Mouse (Mus musculus) gastrocnemius, adult 8-10 months (tissue): ENCODE measurements around the gene Dgka. TPM values are rescaled to one million over a fixed set of nuclear protein-coding genes. Genes with fewer than 3 reads are reported as not detected.
"Not testable (repeated sequence)": the region's sequence is repeated elsewhere in the genome, so short reads cannot be mapped to it uniquely, and the experiment has no call there.

Experiments
- DNase-seq, 2 experiments: peaks; one replicate each; pipeline ENCODE4 v3.0.0; 2022; ENCODE audit warnings: low spot score in 2 of 2
- total RNA-seq, 4 experiments: library from RNA; stranded (reverse); gene quantifications; 2 replicates each; pipeline ENCODE4 v1.2.4; 2022

Dgka gene
- total RNA-seq, 4 experiments from 2014 or later = 7.5 to 10.0 (median 8.0) TPM

GRCm38 (mm10) chr10:128737435-128737834 lies 7.2 kb downstream of the Dgka start:
- no peak for DNase-seq

- no peak for DNase-seq
These were observed 12.7 kb downstream of the Dgka start for GRCm38 (mm10) chr10:128731992-128732391.

- DNase-seq = peak; percentile 37 to 60
These were observed 13.6 kb downstream of the Dgka start for GRCm38 (mm10) chr10:128731002-128731433.

GRCm38 (mm10) chr10:128728059-128728458 lies 16.6 kb downstream of the Dgka start:
- no peak for DNase-seq

GRCm38 (mm10) chr10:128725466-128725865 lies 19.2 kb downstream of the Dgka start:
- DNase-seq = not testable (repeated sequence)

GRCm38 (mm10) chr10:128715559-128716537 lies 28.8 kb downstream of the Dgka start:
- no peak for DNase-seq

- DNase-seq = not testable (repeated sequence)
These were observed 33.3 kb downstream of the Dgka start for GRCm38 (mm10) chr10:128711318-128711717.

GRCm38 (mm10) chr10:128705317-128705693 lies 39.4 kb downstream of the Dgka start:
- no peak for DNase-seq

- DNase-seq = peak; percentile 86 to 91
These were observed 40.0 kb downstream of the Dgka start, which contains the start of gene Cdk2 for GRCm38 (mm10) chr10:128704491-128705316. Gene Cdk2 (minus strand): TSS chr10:128705031.

- DNase-seq = no peak
These were observed 40.8 kb downstream of the Dgka start, which contains the start of gene Pmel for GRCm38 (mm10) chr10:128703895-128704294. Gene Pmel (plus strand): TSS chr10:128704195.

GRCm38 (mm10) chr10:128702328-128703007 lies 42.2 kb downstream of the Dgka start:
- DNase-seq = no peak

GRCm38 (mm10) chr10:128700712-128701111 lies 43.9 kb downstream of the Dgka start:
- no peak for DNase-seq

- no peak for DNase-seq
These were observed 45.0 kb downstream of the Dgka start for GRCm38 (mm10) chr10:128699611-128700010.

GRCm38 (mm10) chr10:128699006-128699405 lies 45.6 kb downstream of the Dgka start:
- DNase-seq = no peak

GRCm38 (mm10) chr10:128697072-128697725 lies 47.5 kb downstream of the Dgka start:
- no peak for DNase-seq

- peak; percentile 99 for DNase-seq
These were observed 48.5 kb downstream of the Dgka start, which contains the start of gene Rab5b for GRCm38 (mm10) chr10:128695992-128696807. Gene Rab5b (minus strand): TSS chr10:128696264.

- no peak for DNase-seq
These were observed 49.2 kb downstream of the Dgka start for GRCm38 (mm10) chr10:128695411-128695991.

- no peak for DNase-seq
These were observed 70.1 kb downstream of the Dgka start for GRCm38 (mm10) chr10:128674469-128675008.
